ENCODE assay signal across 20 mouse cellular contexts in genomic region chr9:29960741-29961140, GRCm38 (mm10). TPM values are rescaled to one million over a fixed set of nuclear protein-coding genes. Genes with fewer than 3 reads are reported as not detected.
DNase-seq lines count a peak whose midpoint lies in the region; ATAC-seq and TF ChIP-seq lines count a peak whose summit lies in the region.
"Had no signal": no experiment of that assay in that cellular context is flagged by ENCODE, and none has a peak within 500 bp of the region (broad histone marks: within the 10 kb centered on the region; RNA-seq: fewer than 3 reads in every experiment).

No protein-coding gene starts in this region.

- no peak for TF ChIP-seq CTCF in midbrain, postnatal 0 days (IDR thresholded peaks at IDR 0.05)

- H3K27me3 ChIP-seq in hindbrain, embryonic 12.5 days: peaks cover 10% of the 10 kb centered on the region
- H3K27me3 ChIP-seq in hindbrain, embryonic 10.5 days (ENCODE audit: insufficient read depth, poor library complexity, severe bottlenecking): peaks cover 34% of the 10 kb centered on the region
- 0 out of 2 replicates have a peak, but pooled peaks cover 2% of the 10 kb centered on the region for H3K27me3 ChIP-seq in forebrain, embryonic 14.5 days (replicated peaks; ENCODE audit: control insufficient read depth, insufficient read depth, low read length)
- H3K27me3 ChIP-seq in hindbrain, embryonic 16.5 days (replicated peaks; ENCODE audit: control insufficient read depth, insufficient read depth, low read length): no peaks in the 10 kb centered on the region
- H3K27me3 ChIP-seq in midbrain, postnatal 0 days (ENCODE audit: insufficient read depth, low read length): no peaks in the 10 kb centered on the region
- peaks cover 29% of the 10 kb centered on the region for H3K27me3 ChIP-seq in heart, embryonic 12.5 days (replicated peaks)

- peaks cover 29% of the 10 kb centered on the region for H3K4me1 ChIP-seq in hindbrain, embryonic 12.5 days
- H3K4me1 ChIP-seq in hindbrain, embryonic 10.5 days (replicated peaks): peaks cover 24% of the 10 kb centered on the region
- peaks cover 6% of the 10 kb centered on the region; the same call in 1 of the 2 replicates for H3K4me1 ChIP-seq in forebrain, embryonic 14.5 days (ENCODE audit: control insufficient read depth, insufficient read depth, low read length)
- peaks cover 29% of the 10 kb centered on the region for H3K4me1 ChIP-seq in hindbrain, embryonic 16.5 days (ENCODE audit: control insufficient read depth, insufficient read depth, low read depth, low read length)
- peaks cover 7% of the 10 kb centered on the region; the same call in 1 of the 2 replicates for H3K4me1 ChIP-seq in midbrain, postnatal 0 days (ENCODE audit: insufficient read depth, low read length)
- peaks cover 21% of the 10 kb centered on the region for H3K4me1 ChIP-seq in heart, embryonic 12.5 days (replicated peaks)
- H3K4me1 ChIP-seq: megakaryocyte, embryonic 14.5 days had no signal

- no peak overlapping the region for H3K27ac ChIP-seq in hindbrain, embryonic 12.5 days
- H3K27ac ChIP-seq in hindbrain, embryonic 10.5 days: no peak overlapping the region
- no peak overlapping the region for H3K27ac ChIP-seq in forebrain, embryonic 14.5 days (ENCODE audit: low read depth, low read length)
- no peak overlapping the region for H3K27ac ChIP-seq in hindbrain, embryonic 16.5 days (ENCODE audit: low read depth, low read length)
- H3K27ac ChIP-seq in midbrain, postnatal 0 days (ENCODE audit: low read depth, low read length): 0 out of 2 replicates have a peak overlapping the region, but pooled peaks have one; percentile 12
- no peak overlapping the region for H3K27ac ChIP-seq in heart, embryonic 12.5 days (ENCODE audit: poor library complexity, severe bottlenecking)
- H3K27ac ChIP-seq: heart, embryonic 10.5 days had no signal

- H3K4me2 ChIP-seq in hindbrain, embryonic 12.5 days (replicated peaks): peak overlapping the region; percentile 85
- peak overlapping the region; percentile 84 for H3K4me2 ChIP-seq in forebrain, embryonic 14.5 days (ENCODE audit: low read length)
- H3K4me2 ChIP-seq in hindbrain, embryonic 16.5 days (ENCODE audit: low read length): peak overlapping the region; percentile 72
- peak overlapping the region; percentile 58 for H3K4me2 ChIP-seq in midbrain, postnatal 0 days (ENCODE audit: low read depth, low read length, poor library complexity, severe bottlenecking)
- H3K4me2 ChIP-seq in heart, embryonic 12.5 days: no peak overlapping the region
- H3K4me2 ChIP-seq: liver, embryonic 11.5 days had no signal

- 81% methylated on average over 5 of the region's 5 CpGs for WGBS in hindbrain, embryonic 12.5 days
- 76% methylated on average over 5 of the region's 5 CpGs for whole genome bisulfite sequencing in hindbrain, embryonic 10.5 days
- 77% methylated on average over 5 of the region's 5 CpGs for WGBS in forebrain, embryonic 14.5 days
- 63% methylated on average over 5 of the region's 5 CpGs for WGBS in hindbrain, embryonic 16.5 days
- 56% methylated on average over 5 of the region's 5 CpGs for WGBS in midbrain, postnatal 0 days
- WGBS in heart, embryonic 12.5 days: 69% methylated on average over 5 of the region's 5 CpGs

- no peak for DNase-seq in hindbrain, embryonic 10.5 days (ENCODE audit: low spot score)
- DNase-seq in forebrain, embryonic 14.5 days (ENCODE audit: low spot score): no peak
- no peak for DNase-seq in midbrain, postnatal 0 days (ENCODE audit: low spot score)
- DNase-seq in embryo, embryonic 9.5 days (ENCODE audit: extremely low spot score): no peak
- no peak for DNase-seq in adrenal gland, postnatal 10 days
- DNase-seq: adrenal gland, postnatal 36 days; cerebellum, adult 18-20 months; heart, postnatal 10 days; kidney, adult 8-10 months; kidney, postnatal 14 days; lung, adult 2 months; thymus, postnatal 36 days had no signal

- H3K4me3 ChIP-seq in hindbrain, embryonic 12.5 days: no peak overlapping the region
- no peak overlapping the region for H3K4me3 ChIP-seq in hindbrain, embryonic 10.5 days
- no peak overlapping the region for H3K4me3 ChIP-seq in forebrain, embryonic 14.5 days (ENCODE audit: low read depth, low read length)
- peak overlapping the region; percentile 56 for H3K4me3 ChIP-seq in hindbrain, embryonic 16.5 days (ENCODE audit: low read length)
- H3K4me3 ChIP-seq in midbrain, postnatal 0 days (ENCODE audit: low read depth, low read length): peak overlapping the region; percentile 68
- no peak overlapping the region for H3K4me3 ChIP-seq in heart, embryonic 12.5 days
- H3K4me3 ChIP-seq: heart, embryonic 10.5 days; megakaryocyte, embryonic 14.5 days; myocyte had no signal

- H3K36me3 ChIP-seq in hindbrain, embryonic 12.5 days: no peaks in the 10 kb centered on the region
- no peaks in the 10 kb centered on the region for H3K36me3 ChIP-seq in hindbrain, embryonic 10.5 days
- H3K36me3 ChIP-seq in forebrain, embryonic 14.5 days (ENCODE audit: control insufficient read depth, insufficient read depth, low read length): no peaks in the 10 kb centered on the region
- no peaks in the 10 kb centered on the region for H3K36me3 ChIP-seq in hindbrain, embryonic 16.5 days (ENCODE audit: control insufficient read depth, insufficient read depth, low read length)
- no peaks in the 10 kb centered on the region for H3K36me3 ChIP-seq in midbrain, postnatal 0 days (ENCODE audit: insufficient read depth, low read length)
- H3K36me3 ChIP-seq in heart, embryonic 12.5 days: no peaks in the 10 kb centered on the region
- H3K36me3 ChIP-seq: G1E; heart, embryonic 10.5 days had no signal

- H3K9me3 ChIP-seq in hindbrain, embryonic 12.5 days (replicated peaks): no peaks in the 10 kb centered on the region
- no peaks in the 10 kb centered on the region for H3K9me3 ChIP-seq in hindbrain, embryonic 10.5 days
- H3K9me3 ChIP-seq in forebrain, embryonic 14.5 days (replicated peaks; ENCODE audit: control insufficient read depth, low read length): no peaks in the 10 kb centered on the region
- H3K9me3 ChIP-seq in hindbrain, embryonic 16.5 days (ENCODE audit: control insufficient read depth, low read length): no peaks in the 10 kb centered on the region
- no peaks in the 10 kb centered on the region for H3K9me3 ChIP-seq in midbrain, postnatal 0 days (ENCODE audit: low read length)
- H3K9me3 ChIP-seq in heart, embryonic 12.5 days (replicated peaks): no peaks in the 10 kb centered on the region
- H3K9me3 ChIP-seq: heart, embryonic 10.5 days had no signal

- H3K9ac ChIP-seq in hindbrain, embryonic 12.5 days: no peak overlapping the region
- H3K9ac ChIP-seq in forebrain, embryonic 14.5 days (ENCODE audit: low read length): no peak overlapping the region; the same call in 1 of the 2 replicates
- H3K9ac ChIP-seq in hindbrain, embryonic 16.5 days (ENCODE audit: low read depth, low read length): peak overlapping the region; percentile 9; the same call in 1 of the 2 replicates
- peak overlapping the region; percentile 76; the same call in 1 of the 2 replicates for H3K9ac ChIP-seq in midbrain, postnatal 0 days (replicated peaks; ENCODE audit: low read length, poor library complexity, severe bottlenecking)
- H3K9ac ChIP-seq in heart, embryonic 12.5 days: no peak overlapping the region

- ATAC-seq in hindbrain, embryonic 12.5 days (ENCODE audit: low FRiP score): no peak
- ATAC-seq in forebrain, embryonic 14.5 days: no peak
- ATAC-seq in hindbrain, embryonic 16.5 days: no peak
- no peak for ATAC-seq in midbrain, postnatal 0 days (ENCODE audit: low FRiP score)
- ATAC-seq in heart, embryonic 12.5 days (ENCODE audit: insufficient number of reproducible peaks, low FRiP score): no peak

RNA-seq across cellular contexts. Expression of gene Ntm, which starts 2.2 kb away (rescaled TPM):
- 61.3 and 62.8 TPM in 2 replicates for polyA plus RNA-seq in hindbrain, embryonic 12.5 days (2016; fragmentation: Nextera tagmentation; extraction: Ambion mirVana)
- polyA plus RNA-seq in hindbrain, embryonic 10.5 days (2016; fragmentation: Nextera tagmentation; extraction: Ambion mirVana): 10.8 and 12.1 TPM in 2 replicates
- polyA plus RNA-seq in forebrain, embryonic 14.5 days (2014; fragmentation: Nextera tagmentation; extraction: Ambion mirVana): 72.9 and 99.0 TPM in 2 replicates
- polyA plus RNA-seq in hindbrain, embryonic 16.5 days (2015; fragmentation: Nextera tagmentation; extraction: Ambion mirVana): 244 and 264 TPM in 2 replicates
- total RNA-seq in midbrain, postnatal 0 days (2014; rRNA removed): 230 and 244 TPM in 2 replicates
- 303 and 322 TPM in 2 replicates for polyA plus RNA-seq in midbrain, postnatal 0 days (2015; fragmentation: Nextera tagmentation; extraction: Ambion mirVana)
- 1 to 10 TPM; 1.5 to 1.7 TPM for total RNA-seq in adrenal gland, postnatal 10 days (2021)
- 50.0 and 51.8 TPM in 2 replicates for polyA plus RNA-seq in heart, embryonic 12.5 days (2016; fragmentation: Nextera tagmentation; extraction: Ambion mirVana)
- polyA plus RNA-seq: G1E, myocyte had no signal

Comparison
In these comparisons a context has a peak if more than half of its experiments do, and no peak if none do; other contexts are left out.
1. H3K4me3 ChIP-seq: peak in hindbrain, embryonic 16.5 days (single experiment) and midbrain, postnatal 0 days (single experiment); none in hindbrain, embryonic 12.5 days (single experiment), hindbrain, embryonic 10.5 days (single experiment), forebrain, embryonic 14.5 days (single experiment) and heart, embryonic 12.5 days (single experiment).
2. H3K9ac ChIP-seq: peak in hindbrain, embryonic 16.5 days (single experiment) and midbrain, postnatal 0 days (single experiment); none in hindbrain, embryonic 12.5 days (single experiment), forebrain, embryonic 14.5 days (single experiment) and heart, embryonic 12.5 days (single experiment).